Mouse (Mus musculus): Measurements from ENCODE around the gene Hivep3. TPM values are rescaled to one million over a fixed set of nuclear protein-coding genes. Genes with fewer than 3 reads are reported as not detected.

Gene Hivep3
- polyA plus RNA-seq, 1 experiment from 2014 or later = 2.1 TPM

GRCm38 (mm10) chr4:120172050-120172684 is 438.6 kb downstream of the Hivep3 start:
- Histone ChIP-seq H3K4me3 (no peak overlapping the region), H3K27me3 (ENCODE audit: insufficient read depth, poor library complexity, severe bottlenecking) (no peaks in the 10 kb centered on the region), H3K27ac (peak overlapping the region; percentile 67), H3K9me3 (no peaks in the 10 kb centered on the region), H3K36me3 (no peaks in the 10 kb centered on the region), H3K4me1 (replicated peaks) (peaks cover 16% of the 10 kb centered on the region)
- peak; percentile 22 for DNase-seq (ENCODE audit: low spot score)
- whole genome bisulfite sequencing = 20% methylated on average over 7 of the region's 7 CpGs

GRCm38 (mm10) chr4:120179123-120179522 is 445.5 kb downstream of the Hivep3 start:
- no peak overlapping the region for H3K27ac ChIP-seq
- H3K36me3 ChIP-seq = no peaks in the 10 kb centered on the region
- peaks cover 7% of the 10 kb centered on the region for H3K4me1 ChIP-seq (replicated peaks)
- WGBS = 88% methylated on average over 4 of the region's 4 CpGs
- H3K9me3 ChIP-seq = no peaks in the 10 kb centered on the region
- H3K4me3 ChIP-seq = no peak overlapping the region
- no peaks in the 10 kb centered on the region for H3K27me3 ChIP-seq (ENCODE audit: insufficient read depth, poor library complexity, severe bottlenecking)
- DNase-seq (ENCODE audit: low spot score) = no peak

- no peak overlapping the region for H3K4me3 ChIP-seq
- H3K4me1 ChIP-seq (replicated peaks) = peaks cover 13% of the 10 kb centered on the region
- H3K9me3 ChIP-seq = no peaks in the 10 kb centered on the region
- no peak overlapping the region for H3K27ac ChIP-seq
- no peak for DNase-seq (ENCODE audit: low spot score)
- no peaks in the 10 kb centered on the region; the same call in 1 of the 2 replicates for H3K27me3 ChIP-seq (ENCODE audit: insufficient read depth, poor library complexity, severe bottlenecking)
- no peaks in the 10 kb centered on the region for H3K36me3 ChIP-seq
Measured at GRCm38 (mm10) chr4:120180535-120180934, 447.0 kb downstream of the Hivep3 start.

GRCm38 (mm10) chr4:120184374-120184991 is 450.9 kb downstream of the Hivep3 start:
- Histone ChIP-seq H3K4me3 (no peak overlapping the region), H3K27ac (no peak overlapping the region), H3K27me3 (ENCODE audit: insufficient read depth, poor library complexity, severe bottlenecking) (no peaks in the 10 kb centered on the region; the same call in 1 of the 2 replicates), H3K36me3 (no peaks in the 10 kb centered on the region), H3K4me1 (replicated peaks) (peaks cover 25% of the 10 kb centered on the region), H3K9me3 (no peaks in the 10 kb centered on the region)
- DNase-seq (ENCODE audit: low spot score) = peak; percentile 34
- WGBS = 30% methylated on average over 5 of the region's 5 CpGs

- peaks cover 32% of the 10 kb centered on the region for H3K4me1 ChIP-seq (replicated peaks)
- DNase-seq (ENCODE audit: low spot score) = no peak
Measured at GRCm38 (mm10) chr4:120186441-120186840, 452.9 kb downstream of the Hivep3 start.

GRCm38 (mm10) chr4:120186934-120187333 is 453.4 kb downstream of the Hivep3 start:
- Histone ChIP-seq H3K4me1 (replicated peaks) (peaks cover 32% of the 10 kb centered on the region), H3K4me3 (no peak overlapping the region), H3K9me3 (no peaks in the 10 kb centered on the region), H3K36me3 (no peaks in the 10 kb centered on the region), H3K27ac (no peak overlapping the region), H3K27me3 (ENCODE audit: insufficient read depth, poor library complexity, severe bottlenecking) (no peaks in the 10 kb centered on the region; the same call in 1 of the 2 replicates)
- no peak for DNase-seq (ENCODE audit: low spot score)
- 1% methylated on average over 4 of the region's 4 CpGs for WGBS

More at GRCm38 (mm10) chr4:120186441-120186840, 452.9 kb downstream of the Hivep3 start:
- H3K9me3 ChIP-seq = no peaks in the 10 kb centered on the region
- H3K27ac ChIP-seq = no peak overlapping the region
- no peaks in the 10 kb centered on the region; the same call in 1 of the 2 replicates for H3K27me3 ChIP-seq (ENCODE audit: insufficient read depth, poor library complexity, severe bottlenecking)
- H3K4me3 ChIP-seq = no peak overlapping the region
- no peaks in the 10 kb centered on the region for H3K36me3 ChIP-seq
- 89% methylated on average over 1 of the region's 1 CpGs for WGBS

Other genes with a start within 250 kb of the Hivep3 start
- 3.6 and 4.6 TPM in 2 replicates for gene Rimkla, start 241.2 kb upstream of the Hivep3 start, polyA plus RNA-seq (2016; fragmentation: Nextera tagmentation; extraction: Ambion mirVana)
- 17.7 and 19.5 TPM in 2 replicates for gene Foxj3, start 196.8 kb upstream of the Hivep3 start, polyA plus RNA-seq (2016; fragmentation: Nextera tagmentation; extraction: Ambion mirVana)
- 1.9 and 2.1 TPM in 2 replicates for gene Frg2f1, start 194.3 kb upstream of the Hivep3 start, polyA plus RNA-seq (2016; fragmentation: Nextera tagmentation; extraction: Ambion mirVana)
- gene Guca2a, start 96.1 kb upstream of the Hivep3 start, polyA plus RNA-seq (2016; fragmentation: Nextera tagmentation; extraction: Ambion mirVana) = not detected in 2 replicates
- not detected in 2 replicates for gene Guca2b, start 74.8 kb upstream of the Hivep3 start, polyA plus RNA-seq (2016; fragmentation: Nextera tagmentation; extraction: Ambion mirVana)

All from hindbrain, embryonic 10.5 days (tissue).